Mouse (Mus musculus) ES-Bruce4 (cell line): ENCODE data around the gene Uaca.

Source experiments
- CTCF ChIP-seq: IDR thresholded peaks from one replicate; pipeline ENCODE4 v1.8.1; 2011; ENCODE audit warnings: low read depth, low read length
- POLR2A ChIP-seq: IDR thresholded peaks from one replicate; pipeline ENCODE4 v1.8.1; 2011; ENCODE audit warnings: low read length; ENCODE audit not compliant: insufficient read depth

GRCm38 (mm10) chr9:60821501-60821900 is 27.2 kb downstream of the Uaca start:
- TF ChIP-seq CTCF = no peak
- TF ChIP-seq POLR2A = no peak
